Mouse (Mus musculus) kidney, postnatal 0 days (tissue): ENCODE results near the gene Vamp9. TPM values are rescaled to one million over a fixed set of nuclear protein-coding genes. Genes with fewer than 3 reads are reported as not detected.

Experiments used
- ATAC-seq: fragments of 200-750 bp; cut with Nextera tagmentation; replicated peaks from 2 replicates; pipeline ENCODE4 v1.8.0; 2017; ENCODE audit warnings: low read depth, moderate number of reproducible peaks, moderate TSS enrichment, moderate library complexity; ENCODE audit not compliant: low FRiP score
- DNase-seq: peaks from one replicate; pipeline ENCODE4 v3.0.0-alpha.2; 2016; ENCODE audit warnings: low spot score
- H3K27ac ChIP-seq: fragments of 300-500 bp; sonication (generic); 2 replicates; pipeline ENCODE4 v1.5.1; 2014; ENCODE audit warnings: mild to moderate bottlenecking
- H3K27me3 ChIP-seq: fragments of 300-500 bp; sonication (generic); 2 replicates; pipeline ENCODE4 v1.6.1; 2014; ENCODE audit warnings: low read length, mixed read lengths; ENCODE audit not compliant: insufficient read depth
- H3K36me3 ChIP-seq: fragments of 300-500 bp; sonication (generic); 2 replicates; pipeline ENCODE4 v1.6.1; 2014; ENCODE audit warnings: low read length, mixed read lengths; ENCODE audit not compliant: insufficient read depth
- H3K4me1 ChIP-seq: fragments of 300-500 bp; sonication (generic); replicated peaks from 2 replicates; pipeline ENCODE4 v1.6.1; 2014; ENCODE audit warnings: antibody characterized with exemption, low read length, mixed read lengths; ENCODE audit not compliant: insufficient read depth
- H3K4me2 ChIP-seq: fragments of 300-500 bp; sonication (generic); 2 replicates; pipeline ENCODE4 v1.6.1; 2014; ENCODE audit warnings: mild to moderate bottlenecking, low read length, moderate library complexity, mixed read lengths
- H3K4me3 ChIP-seq: fragments of 300-500 bp; sonication (generic); replicated peaks from 2 replicates; pipeline ENCODE4 v1.5.1; 2014; ENCODE audit warnings: low read depth, low read length
- H3K9ac ChIP-seq: fragments of 300-500 bp; sonication (generic); 2 replicates; pipeline ENCODE4 v1.6.1; 2014; ENCODE audit warnings: low read depth, low read length
- H3K9me3 ChIP-seq: fragments of 300-500 bp; sonication (generic); replicated peaks from 2 replicates; pipeline ENCODE4 v1.6.1; 2016; ENCODE audit warnings: low read length, inconsistent platforms, mixed read lengths
- CTCF ChIP-seq: IDR thresholded peaks from 2 replicates; pipeline ENCODE4 v1.5.1; 2016; ENCODE audit warnings: antibody characterized with exemption, low read depth, mild to moderate bottlenecking, moderate library complexity
- WGBS: fragments of 180-500 bp; shearing (Covaris S2); extraction: QIAGEN DNeasy Blood & Tissue Kit; methylation state at CpG from one replicate; pipeline ENCODE4 v1.1.7; 2014; 5-methylcytosine and 5-hydroxymethylcytosine counted together
- polyA plus RNA-seq: library from polyadenylated mRNA; unstranded; fragments of >200 nt; fragmentation: Nextera tagmentation; extraction: Ambion mirVana; gene quantifications from 2 replicates; pipeline ENCODE4 v1.2.1, GENCODE M21; 2015

Gene Vamp9
- polyA plus RNA-seq, 1 experiment from 2014 or later: 0.25 TPM

DNA sequence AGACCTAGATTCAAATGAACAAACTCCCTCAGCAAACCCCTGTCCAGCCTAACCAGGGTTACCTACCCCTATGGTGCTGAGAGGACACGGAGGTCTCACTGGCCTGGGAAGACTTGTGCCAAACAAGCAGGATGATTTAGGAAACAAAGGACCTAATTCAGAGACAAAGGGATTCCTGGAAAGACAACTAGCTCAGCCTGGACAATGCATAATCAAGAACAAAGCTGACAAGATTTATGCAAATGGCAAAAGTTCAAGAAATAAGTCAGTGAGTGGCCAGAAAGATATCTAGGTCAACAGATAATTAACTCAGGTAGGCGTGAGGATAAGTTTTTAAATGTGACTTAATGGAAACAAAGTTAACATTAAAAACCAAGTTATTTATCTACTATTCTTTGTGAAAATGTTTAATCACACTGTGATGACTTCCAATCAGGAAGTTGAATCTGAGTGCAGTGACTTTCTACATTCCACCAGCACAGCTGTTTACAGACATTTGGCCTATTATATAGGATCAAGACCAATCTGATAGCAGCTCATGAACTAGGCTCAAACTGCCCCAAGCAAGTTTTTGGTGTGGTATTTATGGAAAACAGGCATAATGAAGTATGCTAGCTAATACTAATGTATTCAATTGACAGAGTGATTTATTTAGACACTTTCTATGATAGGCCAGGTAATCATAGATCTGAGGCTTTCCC lies 53.3 kb downstream of the Vamp9 start:
- Histone ChIP-seq H3K9ac (no peak overlapping the region), H3K27ac (no peak overlapping the region), H3K4me2 (no peak overlapping the region), H3K4me3 (no peak overlapping the region), H3K27me3 (no peaks in the 10 kb centered on the region), H3K9me3 (no peaks in the 10 kb centered on the region), H3K36me3 (peaks cover 27% of the 10 kb centered on the region), H3K4me1 (no peaks in the 10 kb centered on the region)
- 56% methylated on average over 2 of the region's 2 CpGs for WGBS
- ATAC-seq (peak; percentile 61), DNase-seq (peak; percentile 36)
- TF ChIP-seq CTCF: no peak

- H3K4me3 ChIP-seq: no peak overlapping the region
- H3K27me3 ChIP-seq: no peaks in the 10 kb centered on the region
- no peak overlapping the region for H3K4me2 ChIP-seq
- no peak overlapping the region for H3K9ac ChIP-seq
- no peaks in the 10 kb centered on the region for H3K4me1 ChIP-seq
- TF ChIP-seq CTCF: no peak
- DNase-seq: no peak
- peaks cover 30% of the 10 kb centered on the region for H3K36me3 ChIP-seq
- H3K9me3 ChIP-seq: no peaks in the 10 kb centered on the region
- H3K27ac ChIP-seq: no peak overlapping the region
- no peak; the same call in 1 of the 2 replicates for ATAC-seq
- 79% methylated on average over 2 of the region's 2 CpGs for WGBS
These were observed 53.9 kb downstream of the Vamp9 start for GRCm38 (mm10) chr5:99959960-99960359.

- WGBS: 8% methylated on average over 2 of the region's 2 CpGs
- Histone ChIP-seq H3K27ac (no peak overlapping the region), H3K9ac (no peak overlapping the region), H3K4me2 (peak overlapping the region; percentile 25; the same call in 1 of the 2 replicates), H3K27me3 (no peaks in the 10 kb centered on the region), H3K36me3 (no peaks in the 10 kb centered on the region), H3K4me1 (peaks cover 10% of the 10 kb centered on the region), H3K4me3 (no peak overlapping the region), H3K9me3 (no peaks in the 10 kb centered on the region)
- DNase-seq: no peak
- no peak for ATAC-seq
- no peak for TF ChIP-seq CTCF
These were observed 67.9 kb downstream of the Vamp9 start for GRCm38 (mm10) chr5:99973941-99974340.

DNA sequence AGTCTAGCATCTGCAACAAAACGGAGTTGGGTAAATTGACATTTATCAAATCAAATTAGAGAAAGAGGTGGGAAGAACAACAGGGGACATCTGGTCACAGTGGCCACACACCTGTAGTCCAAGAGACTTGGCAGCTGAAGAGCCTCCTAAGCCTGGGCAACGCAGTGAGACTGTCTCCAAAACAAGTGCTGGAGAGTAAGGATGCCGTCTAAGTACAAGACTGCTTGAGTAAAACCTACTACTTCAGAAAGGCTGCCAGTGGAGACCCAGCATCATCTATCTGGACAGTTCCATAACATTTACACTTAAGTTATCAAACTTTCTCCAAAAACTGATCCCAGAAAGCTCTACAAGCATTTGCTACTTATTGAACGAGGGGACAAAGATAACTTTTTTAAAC lies 69.0 kb downstream of the Vamp9 start:
- no peak for TF ChIP-seq CTCF

DNA sequence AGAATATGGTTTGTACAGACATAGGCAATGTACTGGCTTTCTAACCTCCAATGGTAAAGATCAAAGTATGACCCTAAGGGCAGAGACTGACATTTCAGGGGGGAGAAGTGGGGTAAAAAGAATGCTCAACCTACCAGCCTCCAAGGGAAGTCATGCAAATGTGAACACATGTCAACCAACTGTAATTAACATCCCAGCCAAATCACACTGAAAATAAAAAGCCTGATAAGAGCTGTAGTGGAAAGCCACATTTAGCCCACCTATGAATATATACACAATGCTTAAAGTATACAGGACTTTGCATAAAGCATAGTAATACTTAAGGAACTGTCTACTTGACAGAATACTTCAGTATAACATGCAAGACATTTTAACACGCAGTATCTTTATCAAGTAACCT lies 69.7 kb downstream of the Vamp9 start:
- Histone ChIP-seq H3K27ac (no peak overlapping the region), H3K36me3 (no peaks in the 10 kb centered on the region), H3K9me3 (no peaks in the 10 kb centered on the region), H3K4me2 (peak overlapping the region; percentile 79), H3K4me3 (peak overlapping the region; percentile 6; the same call in 1 of the 2 replicates), H3K4me1 (peaks cover 13% of the 10 kb centered on the region), H3K9ac (no peak overlapping the region), H3K27me3 (no peaks in the 10 kb centered on the region)
- no peak for DNase-seq
- WGBS: 40% methylated on average over 1 of the region's 1 CpGs
- TF ChIP-seq CTCF: no peak
- ATAC-seq: no peak

More for the DNA sequence above, 69.0 kb downstream of the Vamp9 start:
- WGBS: 41% methylated on average over 4 of the region's 4 CpGs
- H3K36me3 ChIP-seq: no peaks in the 10 kb centered on the region
- H3K27ac ChIP-seq: no peak overlapping the region
- no peaks in the 10 kb centered on the region for H3K9me3 ChIP-seq
- H3K27me3 ChIP-seq: no peaks in the 10 kb centered on the region
- DNase-seq (no peak), ATAC-seq (no peak)
- H3K4me2 ChIP-seq: peak overlapping the region; percentile 79
- no peak overlapping the region for H3K9ac ChIP-seq
- no peak overlapping the region for H3K4me3 ChIP-seq
- H3K4me1 ChIP-seq: peaks cover 13% of the 10 kb centered on the region

GRCm38 (mm10) chr5:99976334-99976955 lies 70.4 kb downstream of the Vamp9 start:
- no peak for TF ChIP-seq CTCF
- DNase-seq (peak; percentile 49), ATAC-seq (no peak)
- peaks cover 13% of the 10 kb centered on the region for H3K4me1 ChIP-seq
- no peaks in the 10 kb centered on the region for H3K9me3 ChIP-seq
- no peaks in the 10 kb centered on the region for H3K36me3 ChIP-seq
- peak overlapping the region; percentile 99 for H3K4me3 ChIP-seq
- 3% methylated on average over 8 of the region's 8 CpGs for WGBS
- no peak overlapping the region for H3K27ac ChIP-seq
- peak overlapping the region; percentile 98 for H3K9ac ChIP-seq
- H3K27me3 ChIP-seq: no peaks in the 10 kb centered on the region
- H3K4me2 ChIP-seq: peak overlapping the region; percentile 79
